Mouse (Mus musculus) natural killer cell, adult 2 months (primary cell): ENCODE measurements at regions not wholly inside any gene's neighbourhood (a gene's known extent, or its start where the extent isn't known, plus 50 kb on each side); places are given as distances from the start of the nearest gene placed in this dataset.

Experiments
- DNase-seq, 2 experiments: peaks; one replicate each; pipeline ENCODE4 v3.0.0; 2022; ENCODE audit warnings: low spot score in 2 of 2

DNA sequence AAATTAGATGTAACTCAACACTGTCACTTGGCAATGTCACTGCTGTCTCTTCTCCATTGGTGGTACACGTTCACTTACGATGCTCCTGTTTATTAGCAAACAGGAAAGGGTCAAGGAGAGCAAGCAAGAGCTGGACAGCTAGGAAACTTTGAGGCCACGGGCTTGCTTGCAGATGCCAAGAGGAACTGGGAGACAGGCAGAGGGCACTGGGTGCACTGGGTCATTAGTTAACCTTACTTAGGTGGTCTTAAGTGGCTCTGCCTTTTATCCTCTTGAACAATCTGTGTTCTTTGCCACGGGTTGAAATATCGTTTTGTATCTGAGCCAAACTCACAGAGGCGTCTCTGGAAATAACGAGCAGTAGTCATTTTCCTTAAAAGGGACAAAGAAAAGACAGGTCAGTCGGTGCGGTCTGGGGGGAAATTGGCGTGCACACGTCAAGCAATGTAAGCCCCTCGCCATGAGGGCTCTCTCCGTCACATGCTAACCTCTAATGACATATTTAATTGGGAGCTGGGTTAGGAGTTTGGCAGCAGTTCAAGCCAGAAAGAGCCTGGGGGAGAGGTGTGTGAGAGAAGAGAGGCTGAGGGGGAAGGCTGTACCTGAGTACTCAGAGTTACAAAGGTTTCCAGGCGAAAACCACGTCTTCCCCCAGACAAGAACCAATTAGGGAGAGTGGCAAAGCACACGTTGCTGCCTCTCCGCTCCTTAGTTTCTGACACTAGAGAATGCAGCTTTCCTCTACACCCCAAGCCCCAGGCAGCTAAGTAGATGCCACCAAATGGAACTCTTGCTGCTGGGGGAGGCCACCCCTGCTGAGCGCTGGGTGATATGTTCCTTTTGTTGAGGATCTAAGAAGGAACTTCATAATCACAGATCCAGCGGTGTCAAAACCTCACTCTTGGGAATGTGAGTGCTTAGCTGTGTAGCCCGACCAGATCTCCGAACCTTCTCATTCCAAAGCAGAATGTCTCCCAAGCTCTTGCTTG, 140.0 kb upstream of the Tut7 start:
- DNase-seq: no peak

DNA sequence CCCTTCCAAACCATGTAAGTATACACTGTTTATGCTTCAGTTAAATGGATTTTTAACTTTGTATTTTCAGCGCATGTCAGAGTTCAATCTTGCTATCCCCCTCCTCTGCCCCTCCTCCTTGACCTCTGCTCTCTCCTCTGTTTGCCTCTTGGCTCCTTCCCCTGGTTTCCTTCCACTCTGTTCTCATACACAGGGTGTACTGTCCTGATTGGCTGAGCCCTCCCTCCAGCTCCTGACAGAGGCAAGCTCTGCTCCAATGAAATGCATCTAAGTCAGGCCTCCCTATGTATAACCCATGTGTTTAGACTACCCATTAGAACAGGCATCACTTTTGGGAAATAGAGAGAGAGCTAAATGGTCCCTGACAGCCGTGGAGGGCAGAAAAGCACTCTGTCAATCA, 133.5 kb upstream of the Tut7 start:
- no peak for DNase-seq

DNA sequence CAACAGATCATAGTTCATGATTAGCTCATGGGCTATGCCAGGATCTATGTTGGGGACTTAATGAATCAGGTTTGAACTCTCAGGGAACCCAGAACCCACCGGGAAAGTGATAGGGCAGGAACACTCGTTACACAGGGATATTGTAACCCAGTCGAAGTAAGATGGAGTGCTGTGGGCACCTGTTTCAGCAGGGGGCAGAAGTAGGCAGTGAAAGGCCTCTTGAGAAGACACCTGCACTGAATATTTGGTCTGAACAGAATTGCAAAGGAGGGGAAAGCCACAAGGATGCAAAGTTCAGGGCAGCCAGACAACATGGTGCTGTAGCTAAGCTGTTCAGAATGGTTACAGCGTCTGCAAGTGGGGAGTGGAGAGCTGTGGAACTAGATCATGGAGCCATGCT, 129.9 kb upstream of the Tut7 start:
- DNase-seq: no peak

DNA sequence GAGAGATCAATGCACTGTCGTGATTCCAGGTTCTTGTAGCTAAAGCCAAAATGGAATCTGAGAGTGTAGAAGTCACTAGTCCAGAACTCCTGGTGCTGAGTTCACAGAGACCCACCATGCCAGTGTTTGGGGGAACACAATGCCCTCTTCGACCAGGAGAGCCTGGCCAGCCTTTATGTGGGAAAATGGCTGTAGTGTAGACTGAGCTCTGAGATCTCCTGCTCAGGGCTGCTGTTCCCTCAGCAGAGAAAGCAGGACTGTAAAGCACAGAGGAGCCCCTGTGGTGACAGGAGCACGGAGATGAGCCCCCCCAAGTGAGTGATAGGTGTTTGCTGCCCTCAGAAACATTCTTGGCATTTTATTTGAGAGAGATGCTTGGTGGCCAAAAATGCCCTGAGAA, 129.2 kb upstream of the Tut7 start:
- no peak for DNase-seq

DNA sequence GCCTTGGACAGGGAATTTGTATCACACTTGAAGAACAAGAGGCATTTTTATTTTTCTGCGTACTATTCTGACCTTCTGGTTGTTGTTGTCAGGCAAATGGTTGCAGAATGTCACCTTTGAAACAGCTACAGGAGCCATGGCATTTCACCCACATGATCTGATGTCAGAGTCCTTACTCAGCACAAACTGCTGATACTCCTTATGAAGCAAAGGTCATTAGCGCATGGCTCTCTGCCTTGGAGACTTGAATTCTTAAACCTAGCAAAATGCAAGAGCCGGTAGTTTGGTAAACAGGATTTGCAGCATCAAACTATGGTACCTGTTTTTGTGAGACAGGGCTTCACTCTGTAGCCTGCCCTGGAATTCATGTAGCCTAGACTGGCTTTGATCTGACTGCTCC, 127.3 kb upstream of the Tut7 start:
- DNase-seq: no peak

DNA sequence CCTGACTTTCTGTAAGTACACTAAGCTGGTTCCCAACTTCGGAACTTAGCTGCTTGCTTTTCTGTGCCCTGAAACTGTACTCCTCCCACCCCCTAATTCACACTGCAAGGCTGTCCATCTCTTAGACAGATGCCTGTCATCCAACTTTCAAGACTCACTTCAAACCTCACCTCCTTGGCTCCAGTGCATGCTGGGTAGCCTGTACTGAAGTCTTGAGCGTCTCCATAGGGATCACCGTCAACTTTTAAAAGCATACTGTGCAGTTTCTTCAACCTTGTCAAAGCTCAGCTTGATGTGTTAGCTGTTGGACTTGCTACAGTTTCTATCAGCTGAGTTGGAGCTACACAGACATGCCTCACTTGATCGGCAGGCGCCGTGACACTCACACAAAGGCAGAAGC, 126.5 kb upstream of the Tut7 start:
- no peak for DNase-seq

DNA sequence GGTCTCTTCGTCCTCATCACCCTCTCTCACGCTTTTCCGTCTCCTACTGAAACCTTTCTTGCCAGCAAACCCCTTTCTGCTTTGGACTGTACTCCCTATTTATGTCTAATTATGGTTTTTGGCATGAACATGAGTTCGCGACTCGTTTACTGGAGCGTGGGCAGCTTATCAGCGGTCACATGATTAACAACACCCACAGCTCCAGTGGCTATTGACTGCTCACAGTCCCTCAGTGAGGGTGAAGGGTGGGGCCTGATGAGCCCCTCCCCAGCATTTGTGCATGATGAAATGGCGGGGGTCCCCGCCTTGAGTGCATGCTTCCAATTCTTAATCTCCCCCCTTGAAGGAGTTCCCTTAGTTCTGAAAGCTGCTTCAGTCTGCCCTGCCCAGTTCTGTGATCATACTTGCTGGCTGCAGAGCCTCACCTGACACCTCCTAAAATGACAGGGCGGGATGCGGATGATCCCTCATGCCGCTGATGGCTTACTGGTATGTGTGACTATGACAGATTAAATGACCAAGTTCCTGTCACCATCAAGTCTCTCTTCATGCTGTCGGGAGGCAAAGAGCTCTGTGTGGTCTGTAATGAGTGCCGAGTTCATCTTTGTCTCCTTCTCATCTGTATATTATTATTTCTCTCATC, 125.7 kb upstream of the Tut7 start:
- DNase-seq: no peak

DNA sequence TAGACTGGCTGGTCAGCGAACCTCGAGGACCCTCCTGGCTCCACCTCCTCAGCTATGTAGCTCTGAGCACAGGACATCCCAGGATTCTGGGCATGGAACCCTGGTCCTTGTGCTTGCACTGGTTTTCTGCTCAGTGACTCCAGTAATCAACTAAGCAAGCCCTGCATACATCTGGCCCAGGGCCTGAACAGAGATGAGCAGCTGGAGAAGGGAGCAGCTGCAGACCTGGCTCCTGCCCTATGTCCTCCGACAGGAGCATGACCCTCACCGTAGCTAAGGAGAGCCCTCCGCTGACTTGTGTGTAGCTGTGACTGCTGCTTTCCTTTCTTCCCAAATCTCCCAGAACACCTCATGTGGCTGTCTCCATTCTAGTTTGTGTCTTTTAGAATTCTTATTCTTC, 124.5 kb upstream of the Tut7 start:
- no peak for DNase-seq

DNA sequence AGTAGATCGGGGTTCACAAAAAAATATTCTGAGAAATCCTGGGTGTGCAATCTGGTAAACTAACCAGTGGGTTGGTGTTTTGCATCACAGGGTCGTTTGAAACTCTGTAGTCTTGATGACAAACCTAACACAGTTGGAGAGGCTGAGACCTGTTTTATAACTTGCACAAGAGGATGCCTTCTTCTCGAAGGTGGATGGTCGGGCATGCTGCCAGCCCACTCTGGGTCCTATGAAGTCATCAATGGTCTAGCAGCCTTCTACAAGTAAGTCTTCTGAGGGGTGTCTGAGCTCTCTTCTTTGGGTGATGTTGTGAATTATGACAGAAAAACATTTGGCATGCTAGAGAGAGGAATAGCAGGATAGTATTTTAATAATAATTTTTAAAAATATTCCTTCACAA, 123.6 kb upstream of the Tut7 start:
- DNase-seq: no peak

DNA sequence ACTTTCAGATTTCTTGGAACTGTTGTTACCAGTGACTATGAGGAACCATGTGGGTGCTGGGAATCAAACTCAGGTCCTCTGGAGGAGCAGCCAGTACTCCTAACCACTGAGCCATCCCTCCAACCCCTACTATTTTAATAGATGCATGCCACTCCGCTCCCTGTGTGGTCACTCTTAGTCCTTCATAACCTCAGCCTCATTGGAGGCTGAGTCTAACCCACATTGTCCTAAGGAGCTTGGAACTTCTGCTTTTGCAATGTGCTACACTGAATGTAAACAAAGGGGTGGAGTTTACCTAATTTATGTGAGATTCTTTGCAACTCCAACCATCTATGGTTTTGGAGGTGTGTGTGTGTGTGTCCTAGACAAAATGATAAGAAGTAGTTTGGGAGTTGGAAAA, 122.7 kb upstream of the Tut7 start:
- DNase-seq: no peak

DNA sequence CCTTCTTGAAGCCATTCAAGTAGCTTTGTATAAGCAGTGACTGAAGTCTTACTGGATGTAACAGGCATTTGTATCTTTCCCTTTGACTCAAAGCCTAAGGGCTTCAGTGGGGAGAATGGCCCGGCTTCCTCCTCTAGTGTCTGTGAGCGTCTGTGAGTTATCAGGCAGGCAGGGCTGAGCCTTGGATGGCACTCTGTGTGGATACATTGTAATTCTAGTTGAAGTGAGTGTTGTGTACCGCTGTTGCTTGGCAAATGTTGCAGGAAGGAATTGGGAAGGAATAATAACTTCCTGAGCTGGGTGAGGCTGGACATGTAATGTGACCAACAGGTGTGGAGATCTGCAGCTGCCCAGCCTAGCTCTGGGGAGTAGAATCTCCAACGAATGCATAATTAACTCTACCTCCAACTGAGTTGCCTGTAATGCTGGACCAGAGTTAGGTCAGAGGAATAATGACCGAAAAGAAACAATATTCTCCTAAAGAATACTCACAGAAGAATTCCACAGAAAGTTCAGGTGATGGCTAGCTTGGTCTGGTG, 120.7 kb upstream of the Tut7 start:
- DNase-seq: no peak

DNA sequence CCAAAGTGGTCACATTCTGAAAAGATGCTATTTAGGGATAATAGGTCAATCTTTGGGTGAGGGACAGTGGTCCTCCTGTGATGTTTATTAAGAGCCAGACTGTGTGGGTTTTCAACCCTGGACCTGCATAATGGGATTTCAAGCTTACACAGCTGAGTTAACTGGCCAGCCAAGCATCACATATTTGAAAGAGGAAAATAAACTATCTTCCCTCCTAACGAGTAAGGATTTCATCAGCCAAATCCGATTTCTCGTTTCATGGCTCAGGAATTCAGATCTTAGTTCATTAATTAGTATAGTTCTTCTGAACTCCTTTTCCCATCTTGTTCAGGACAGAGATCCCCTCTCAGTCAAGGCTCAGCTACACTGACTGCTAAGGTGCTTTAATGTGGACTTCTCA, 120.1 kb upstream of the Tut7 start:
- no peak for DNase-seq

DNA sequence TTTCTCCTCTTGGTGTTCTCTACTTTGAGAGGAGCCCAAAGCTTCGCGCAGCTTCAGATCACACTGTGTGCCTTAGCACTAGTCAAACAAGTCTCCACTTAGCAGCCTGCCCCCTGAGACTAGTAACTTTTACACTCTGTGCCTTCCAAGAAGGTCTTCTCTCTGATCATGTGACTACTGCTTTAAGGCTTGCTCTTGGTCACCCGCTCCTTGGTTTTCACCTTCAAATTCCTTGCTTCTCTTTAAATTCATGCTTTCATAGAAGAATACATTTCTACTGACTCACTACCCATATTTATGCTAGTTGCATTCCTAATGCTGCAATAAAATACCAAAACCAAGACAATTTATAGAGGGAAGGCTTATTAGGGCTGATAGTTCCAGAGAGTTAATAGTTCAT, 118.6 kb upstream of the Tut7 start:
- no peak for DNase-seq

DNA sequence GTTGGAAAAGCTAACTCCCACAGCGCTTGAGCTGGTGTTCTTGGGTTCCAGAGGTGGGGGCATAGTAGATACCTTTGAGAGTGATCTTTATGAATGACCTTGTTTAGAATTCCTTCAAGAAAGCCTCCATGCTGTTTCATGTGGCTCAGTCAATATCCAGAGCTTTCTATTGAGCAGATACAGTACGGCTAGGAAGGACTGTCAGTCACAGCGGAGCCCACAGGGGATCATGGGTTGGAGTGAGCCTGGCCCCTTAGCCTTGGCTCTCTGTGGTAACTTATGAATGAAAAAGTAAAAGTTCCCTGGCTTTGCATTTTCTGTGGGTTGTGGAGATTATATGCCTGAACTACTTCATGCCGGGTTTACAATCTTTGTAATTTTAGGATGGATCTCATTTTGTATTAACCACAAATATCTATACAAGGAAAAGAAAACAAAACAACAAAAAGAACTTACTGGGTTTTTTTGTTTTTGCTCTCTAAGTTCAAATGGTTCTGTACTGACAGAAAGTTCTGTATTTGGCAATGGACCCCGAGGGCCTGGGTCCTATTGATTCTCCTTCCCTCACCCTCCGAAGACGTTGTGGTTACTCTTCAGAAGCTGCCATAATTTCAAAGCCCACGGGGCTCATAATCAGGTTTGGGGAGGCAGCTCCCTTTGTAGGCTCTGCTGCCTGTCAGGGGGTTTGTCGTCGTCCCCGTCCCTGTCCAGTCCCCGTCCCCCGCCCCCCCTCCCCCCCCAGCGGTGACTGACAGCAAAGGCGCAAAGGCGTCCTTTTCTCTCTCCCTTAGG, 117.7 kb upstream of the Tut7 start:
- no peak for DNase-seq

DNA sequence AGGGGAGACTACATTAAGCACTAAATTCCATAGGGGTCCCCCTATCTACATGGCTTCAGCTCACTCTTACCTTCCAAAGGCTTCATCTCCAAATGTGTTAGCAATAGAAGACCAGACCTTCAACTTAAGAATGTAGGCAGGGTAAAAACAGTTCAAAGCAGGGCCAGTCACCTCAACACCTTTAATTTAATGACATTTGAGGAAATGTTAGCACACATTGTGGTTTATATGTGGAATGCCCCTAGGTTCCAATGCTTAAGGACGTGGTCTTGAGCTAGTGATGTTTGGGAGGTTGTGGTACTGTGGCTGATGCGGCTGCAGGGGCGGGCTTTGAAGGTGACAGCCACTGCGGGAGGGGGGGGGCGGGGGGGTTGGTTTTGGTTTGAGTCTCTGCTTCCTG, 116.9 kb upstream of the Tut7 start:
- DNase-seq: no peak

DNA sequence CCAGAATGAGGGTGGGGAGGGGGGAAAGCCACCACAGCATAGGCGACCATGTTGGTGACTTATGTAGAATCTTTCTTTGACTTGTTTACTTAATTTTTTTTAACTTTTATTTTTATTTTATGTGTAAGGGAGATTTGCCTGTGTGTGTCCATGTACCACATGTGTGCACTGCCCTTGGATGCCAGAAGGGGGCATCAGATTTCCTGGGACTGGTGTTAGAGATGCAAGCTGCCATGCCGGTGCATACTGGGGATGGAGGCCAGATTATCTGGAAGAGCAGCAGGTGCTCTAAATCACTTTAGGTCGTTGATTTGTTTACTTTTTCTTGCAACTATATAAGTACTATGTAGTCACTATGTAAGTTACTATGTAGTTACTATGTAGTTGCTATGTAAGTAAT, 114.2 kb upstream of the Tut7 start:
- no peak for DNase-seq

DNA sequence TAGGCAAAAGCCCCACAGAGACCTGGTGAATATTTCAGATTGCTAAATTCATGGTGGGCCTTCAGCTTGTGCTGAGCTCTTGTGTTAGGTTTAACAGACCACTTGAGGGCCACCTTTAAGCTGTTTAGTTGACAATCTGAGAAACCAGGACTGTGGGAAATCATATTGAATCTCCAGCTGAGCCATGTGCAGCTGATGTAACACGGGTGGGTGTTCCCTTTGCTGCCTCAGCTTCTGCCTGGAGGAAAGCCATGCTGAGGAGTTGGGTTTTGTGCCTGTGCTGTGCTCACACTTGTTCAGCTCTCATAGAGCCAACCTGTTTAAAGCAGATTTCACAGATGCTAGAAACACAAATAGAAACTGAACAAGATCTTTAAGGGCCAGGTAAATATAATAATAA, 111.6 kb upstream of the Tut7 start:
- DNase-seq: no peak

DNA sequence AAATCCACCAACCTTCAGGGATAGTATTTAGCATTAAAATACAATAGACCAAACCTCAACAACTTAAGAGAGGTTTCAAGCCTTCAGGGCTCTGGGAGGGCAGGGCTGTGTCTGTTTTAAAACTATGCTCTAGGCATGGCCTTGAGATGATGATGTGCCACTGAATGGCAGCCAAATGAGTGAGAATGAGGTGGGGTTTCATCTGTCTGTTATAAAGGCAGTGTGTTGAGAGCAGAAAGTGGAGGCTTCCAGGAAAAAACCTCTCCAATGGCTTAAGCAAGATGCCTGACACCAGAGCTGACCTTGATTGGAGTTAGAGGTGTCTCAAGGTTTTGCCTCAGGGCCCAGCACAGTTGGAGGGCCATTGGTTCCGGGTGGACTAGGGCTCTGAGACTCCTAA, 111.1 kb upstream of the Tut7 start:
- DNase-seq: no peak

DNA sequence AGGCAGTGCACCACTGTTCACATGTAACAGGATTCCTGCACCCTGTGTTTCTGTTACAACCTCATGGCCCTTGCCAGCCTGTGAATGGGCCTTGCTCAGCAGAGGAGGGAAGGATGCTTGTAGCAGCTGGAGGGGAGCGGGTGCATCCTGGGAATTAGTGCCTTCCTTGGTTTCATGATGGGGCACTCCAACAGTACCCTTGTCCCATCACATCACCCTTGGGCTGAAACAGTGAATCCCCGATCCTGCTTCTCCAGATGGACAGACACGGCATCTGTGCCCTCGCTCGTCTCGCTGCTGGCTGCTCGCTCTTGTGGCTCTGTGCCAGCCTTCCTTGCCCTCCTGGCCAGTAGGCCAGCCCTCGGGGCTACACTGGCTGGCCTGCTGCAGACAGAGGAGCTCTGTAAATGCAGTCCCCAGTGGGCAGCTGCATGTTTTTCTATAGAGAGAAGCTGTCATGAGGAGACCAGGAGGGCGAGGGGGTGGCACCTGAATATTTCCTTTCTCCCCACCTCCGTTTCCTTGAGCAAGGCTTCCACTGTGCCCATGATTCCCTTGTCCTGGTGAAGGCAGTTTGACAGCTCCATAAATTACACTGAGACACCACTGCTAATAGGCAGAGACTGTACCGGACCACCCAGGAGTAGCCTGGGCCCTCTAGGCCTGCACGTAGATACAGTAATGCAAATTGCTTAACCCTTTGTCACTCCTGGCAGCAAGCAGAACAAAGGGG, 104.6 kb upstream of the Tut7 start:
- no peak for DNase-seq

DNA sequence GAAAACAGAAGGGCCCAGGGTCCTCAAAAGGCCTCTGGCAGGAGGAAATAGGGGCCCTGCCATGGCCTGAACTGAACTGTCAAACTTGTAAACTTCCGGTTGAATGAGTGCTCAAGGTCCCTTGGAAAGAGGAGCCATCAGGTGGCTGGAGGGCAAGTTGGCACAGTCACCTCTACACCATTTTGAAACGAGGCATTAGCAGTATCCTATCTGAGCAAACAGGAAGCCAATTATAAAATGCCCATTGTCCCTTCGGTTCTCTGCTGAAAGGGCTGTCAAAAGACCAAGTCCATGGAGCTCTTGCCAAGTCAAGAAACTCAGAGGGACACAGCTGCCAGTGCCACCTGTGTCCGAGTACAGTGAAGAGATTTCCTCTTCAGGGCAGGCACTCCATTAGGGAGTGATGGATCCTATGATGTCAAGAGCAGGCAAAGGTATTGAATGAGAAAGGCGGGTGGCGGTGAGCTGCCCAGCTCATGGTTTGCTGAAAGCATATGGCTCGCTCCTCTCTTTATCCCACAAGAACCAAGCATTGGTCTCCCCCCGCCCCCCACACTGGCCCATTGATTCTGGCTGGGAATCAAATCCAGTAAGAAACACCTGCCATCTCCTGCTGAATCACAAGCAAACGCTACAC, 103.0 kb upstream of the Tut7 start:
- DNase-seq: no peak

DNA sequence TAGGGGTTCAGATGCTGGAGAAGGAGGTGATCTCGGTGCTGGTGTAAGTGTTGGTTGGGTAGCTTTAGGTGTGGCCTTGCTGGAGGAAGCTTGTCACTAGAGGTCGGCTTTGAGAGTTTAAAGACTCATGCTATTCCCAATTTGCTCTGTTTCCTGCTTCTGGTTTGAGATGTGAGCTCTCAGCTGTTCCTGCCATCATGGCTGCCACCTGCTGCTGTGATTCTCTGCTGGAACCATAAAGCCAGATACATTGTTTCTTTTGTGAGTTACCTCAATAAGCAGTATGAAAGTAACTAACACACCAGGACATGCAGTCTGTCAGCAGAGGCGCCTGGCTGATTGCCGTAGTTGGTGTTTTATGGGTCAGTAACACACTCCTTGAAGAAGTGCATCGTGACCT, 94.2 kb upstream of the Tut7 start:
- no peak for DNase-seq
